Mouse (Mus musculus) gastrocnemius, postnatal 14 days (tissue): ENCODE data around the gene Postn. TPM values are rescaled to one million over a fixed set of nuclear protein-coding genes. Genes with fewer than 3 reads are reported as not detected.

Experiments
- DNase-seq: peaks from one replicate; pipeline ENCODE4 v3.0.0; 2021; ENCODE audit warnings: mixed read lengths
- intact Hi-C: fragments of 180-260 bp; cut with DNase I; formaldehyde crosslinking; loops from one replicate; pipeline ENCODE4 v1.15.1; 2025; ENCODE audit warnings: low total_unique reads
- long read RNA-seq, 2 experiments: library from polyadenylated mRNA; stranded (forward); transcript quantifications; one replicate each; pipeline ENCODE4 v2.0.0; 2021
- total RNA-seq, 2 experiments: library from RNA; stranded (reverse); gene quantifications; 2 replicates each; pipeline ENCODE4 v1.2.3; 2021

Postn gene
- 100 to 1,000 TPM; 162 to 197 TPM for total RNA-seq
- long read RNA-seq, experiment 1, transcript Postn-202 (23 exons, 2,670 nt) = major isoform, 9 of 24 reads
- long read RNA-seq, experiment 1, partial matches to known transcripts = 7 of 24 reads
- long read RNA-seq, experiment 1, other reads (novel, unspliced or antisense) = 3 of 24 reads
- long read RNA-seq, experiment 2, transcript Postn-202 (23 exons, 2,670 nt) = major isoform, 7 of 24 reads
- long read RNA-seq, experiment 2, transcript Postn-203 (22 exons, 3,205 nt) = minor isoform, 6 of 24 reads
- long read RNA-seq, experiment 2, partial matches to known transcripts = 4 of 24 reads
- long read RNA-seq, experiment 2, other reads (novel, unspliced or antisense) = 4 of 24 reads

DNA sequence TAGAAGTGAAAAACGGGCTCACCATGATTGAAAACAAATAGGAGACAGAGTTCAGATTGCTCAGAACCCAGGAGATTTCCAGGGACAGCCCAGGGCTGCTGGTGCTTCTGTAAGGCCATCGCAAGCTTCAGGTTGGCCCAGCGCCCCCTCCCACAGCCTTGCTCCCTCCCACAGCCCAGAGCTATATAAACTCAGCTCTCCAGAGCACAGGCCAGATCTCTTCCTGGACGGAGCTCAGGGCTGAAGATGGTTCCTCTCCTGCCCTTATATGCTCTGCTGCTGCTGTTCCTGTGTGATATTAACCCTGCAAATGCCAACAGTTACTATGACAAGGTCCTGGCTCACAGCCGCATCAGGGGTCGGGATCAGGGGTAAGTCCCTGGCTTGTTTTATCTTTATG, at the start of gene Postn:
Postn (plus strand) TSS at position 213 of the 400 bp plus-strand sequence.
- intact Hi-C loops = no loop called here
- DNase-seq = peak; percentile 66

DNA sequence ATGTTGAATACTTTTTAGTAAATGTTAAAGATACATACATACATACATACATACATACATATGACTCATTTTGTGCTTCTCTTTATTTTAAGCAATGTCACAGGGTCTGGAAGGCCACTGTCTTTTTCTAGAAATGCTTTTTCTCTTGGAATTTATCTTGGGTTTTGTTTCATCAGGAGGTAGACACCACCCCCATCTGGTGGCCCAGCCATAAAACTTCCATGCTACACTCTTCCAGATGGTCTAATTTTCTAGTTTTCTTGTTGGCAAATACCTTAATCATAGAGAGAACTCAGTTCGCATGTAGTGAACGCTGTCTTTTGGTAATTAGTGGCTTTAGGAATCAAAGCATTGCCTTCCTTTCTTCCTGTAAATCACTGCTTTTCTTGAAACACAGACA, 46.9 kb upstream of the Postn start:
- intact Hi-C loops = no loop called here
- DNase-seq = no peak

- DNase-seq = peak; percentile 72
- intact Hi-C loops = no loop called here
Measured at GRCm38 (mm10) chr3:54352891-54353652, 7.8 kb upstream of the Postn start.

GRCm38 (mm10) chr3:54357561-54357960, 3.3 kb upstream of the Postn start:
- DNase-seq = no peak
- intact Hi-C loops = loop anchor here (5.0 kb wide), 2 partner anchors 315 to 330 kb away; no protein-coding TSS in a partner anchor

GRCm38 (mm10) chr3:54358463-54359189, 2.3 kb upstream of the Postn start:
- DNase-seq = peak; percentile 53
- intact Hi-C loops = loop anchor here (5.0 kb wide), 2 partner anchors 314 to 329 kb away; no protein-coding TSS in a partner anchor

DNA sequence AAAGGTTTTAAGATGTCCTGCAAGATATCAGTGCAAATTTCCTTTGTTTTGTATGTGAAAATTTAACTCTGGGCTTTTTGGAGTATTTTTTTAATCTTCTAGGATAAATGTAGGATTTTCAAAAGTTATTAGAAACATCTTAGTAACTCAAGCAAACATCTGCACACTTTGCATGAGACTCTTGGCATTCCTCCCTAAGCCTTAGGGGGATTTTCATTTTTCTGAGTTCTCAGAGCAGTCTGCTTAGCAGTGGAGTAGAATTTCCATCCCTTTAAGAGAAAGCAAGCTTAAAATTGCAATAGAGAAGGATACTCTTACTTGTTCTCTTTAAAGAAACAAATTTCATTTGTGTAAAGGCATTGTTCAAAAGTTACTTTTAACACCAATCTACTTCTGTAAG, 747 bp downstream of the Postn start:
- intact Hi-C loops = no loop called here
- no peak for DNase-seq

DNA sequence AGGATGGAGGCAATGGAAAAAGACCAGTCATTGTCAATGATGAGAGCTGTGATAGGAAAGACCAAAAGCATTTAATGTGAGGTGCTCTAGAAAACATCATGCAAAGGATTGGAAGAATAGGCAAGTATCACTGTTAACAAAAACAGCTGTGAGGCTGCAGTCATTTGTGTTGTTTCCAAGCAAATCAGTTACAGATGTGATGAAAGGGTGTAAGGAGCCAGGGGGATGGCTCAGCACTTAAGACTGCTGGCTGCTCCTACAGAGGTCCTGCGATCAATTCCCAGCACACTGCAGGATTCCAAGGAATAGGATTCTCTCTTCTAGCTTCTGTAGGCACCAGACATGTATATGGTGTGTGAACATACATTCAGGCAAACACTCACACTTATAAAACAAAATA, 10.1 kb downstream of the Postn start:
- intact Hi-C loops = no loop called here
- DNase-seq = no peak

DNA sequence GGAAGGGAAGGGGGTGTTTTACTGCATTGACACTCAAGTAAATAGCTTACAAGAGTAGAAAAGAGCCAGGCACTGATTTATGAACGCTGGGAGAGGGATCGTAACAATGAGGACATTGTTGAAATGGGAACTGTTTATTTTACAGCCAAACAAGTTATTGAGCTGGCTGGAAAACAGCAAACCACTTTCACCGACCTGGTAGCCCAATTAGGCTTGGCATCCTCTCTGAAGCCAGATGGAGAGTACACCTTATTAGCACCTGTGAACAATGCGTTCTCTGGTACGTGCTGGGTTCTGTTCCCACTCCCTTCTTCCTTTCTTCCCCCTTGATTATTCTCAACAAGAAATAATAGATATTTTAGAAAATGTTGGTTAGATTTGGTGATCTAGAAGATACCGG, 11.7 kb downstream of the Postn start:
- no peak for DNase-seq
- intact Hi-C loops = no loop called here

- intact Hi-C loops = no loop called here
- no peak for DNase-seq
Measured at GRCm38 (mm10) chr3:54376014-54376413, 15.1 kb downstream of the Postn start.

DNA sequence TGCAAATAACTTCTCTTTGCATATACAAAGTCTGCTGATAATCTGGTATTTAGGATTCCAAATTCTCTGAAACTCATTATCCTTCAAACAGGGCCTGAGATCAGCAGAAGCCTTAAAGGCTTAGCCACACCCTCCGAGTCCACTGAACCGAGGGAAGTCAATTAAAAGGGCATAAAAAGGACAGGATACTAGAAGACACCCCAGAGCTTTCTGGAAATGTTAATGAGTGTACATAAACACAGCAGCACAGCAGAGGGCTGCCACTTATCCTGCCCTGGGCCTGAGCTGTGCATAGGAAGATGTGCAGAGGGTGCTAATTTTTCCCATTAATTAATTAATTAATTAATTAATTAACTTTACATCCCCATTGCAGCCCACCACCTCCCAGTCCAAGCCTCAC, 16.7 kb downstream of the Postn start:
- intact Hi-C loops = no loop called here

GRCm38 (mm10) chr3:54378135-54378534, 17.2 kb downstream of the Postn start:
- intact Hi-C loops = no loop called here
- no peak for DNase-seq

More for the DNA sequence above, 16.7 kb downstream of the Postn start:
- no peak for DNase-seq

- intact Hi-C loops = no loop called here
- DNase-seq = no peak
Measured at GRCm38 (mm10) chr3:54379981-54380380, 19.1 kb downstream of the Postn start.

DNA sequence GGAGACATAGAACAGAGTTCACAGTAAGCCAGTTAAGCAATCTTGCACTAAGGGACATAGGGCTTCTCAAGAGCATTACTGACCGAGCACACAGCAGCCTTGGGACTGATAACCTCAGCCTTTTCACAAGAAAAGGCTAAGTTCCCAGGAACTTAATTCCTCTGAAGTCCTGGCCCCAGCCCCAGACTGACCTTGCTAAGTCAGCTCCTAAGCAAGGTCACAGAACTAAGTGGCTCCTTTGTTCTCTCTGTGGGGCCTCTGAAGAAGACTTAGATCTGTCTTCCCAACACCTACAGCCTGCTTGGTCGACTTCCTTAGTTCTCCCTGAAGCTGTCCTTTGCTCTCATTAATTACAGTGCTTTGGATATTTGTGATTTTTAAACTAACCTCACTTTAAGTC, 38.4 kb downstream of the Postn start:
- no peak for DNase-seq
- intact Hi-C loops = no loop called here

GRCm38 (mm10) chr3:54399911-54400310, 39.0 kb downstream of the Postn start:
- no peak for DNase-seq
- intact Hi-C loops = no loop called here

DNA sequence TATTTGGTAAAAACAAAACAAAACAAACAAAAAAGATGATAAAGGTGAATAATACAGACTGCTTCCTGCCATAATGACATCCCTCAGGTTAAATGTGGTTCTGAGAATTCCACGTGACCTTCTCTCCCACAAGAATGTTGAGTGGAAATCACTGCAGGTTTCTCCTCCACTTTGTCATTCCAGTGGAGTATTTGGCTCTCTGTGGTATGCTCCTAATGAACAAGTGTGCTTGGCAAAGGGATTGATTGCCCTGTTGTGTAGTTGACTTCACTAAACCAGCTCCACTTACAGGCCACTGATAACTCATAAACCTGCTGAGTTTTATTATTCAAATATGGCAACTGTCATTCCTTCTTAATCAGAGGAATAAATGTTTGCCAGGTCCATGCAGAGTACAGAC, 39.7 kb downstream of the Postn start:
- intact Hi-C loops = no loop called here
- DNase-seq = no peak

DNA sequence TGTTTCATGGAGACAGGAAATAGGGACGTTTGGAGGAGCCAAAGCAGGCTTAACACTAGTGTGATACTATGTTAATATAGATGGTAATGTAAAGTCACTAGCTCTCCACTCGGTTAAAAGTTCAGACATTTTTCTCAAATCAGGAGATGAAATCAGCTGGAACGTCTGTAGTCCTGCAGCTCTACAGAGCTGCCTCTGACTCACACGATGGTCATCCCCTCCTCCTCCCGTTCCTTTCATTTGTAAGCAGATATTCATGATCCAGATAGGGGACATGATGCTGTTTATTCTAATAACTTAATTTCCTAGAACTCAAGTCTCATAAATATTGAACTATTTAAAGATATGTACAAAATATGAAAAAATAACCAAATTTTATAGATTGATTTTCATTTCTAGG, 40.8 kb downstream of the Postn start:
- intact Hi-C loops = no loop called here
- no peak for DNase-seq

- intact Hi-C loops = no loop called here
Measured at GRCm38 (mm10) chr3:54403791-54404190, 42.9 kb downstream of the Postn start.

DNA sequence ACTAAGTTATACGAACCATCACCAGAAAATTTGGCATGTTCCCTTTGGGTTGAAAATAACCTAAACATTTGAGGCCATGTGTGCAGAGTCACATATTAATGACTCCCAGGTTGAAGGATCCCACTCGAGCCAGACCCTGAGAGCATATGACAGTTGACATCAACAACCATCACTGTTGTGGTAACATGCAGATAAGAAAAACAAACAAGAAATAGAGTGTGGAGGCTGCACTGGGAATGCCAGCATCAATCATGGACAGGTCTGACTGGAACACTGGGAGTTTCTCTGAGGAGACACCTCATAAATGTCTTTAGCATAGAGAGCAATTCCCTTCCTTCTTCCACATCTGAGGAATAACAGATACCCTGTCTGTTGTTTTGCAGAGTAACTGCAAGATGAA, 45.7 kb downstream of the Postn start:
- intact Hi-C loops = no loop called here
- no peak for DNase-seq

More at GRCm38 (mm10) chr3:54403791-54404190, 42.9 kb downstream of the Postn start:
- DNase-seq = no peak

DNA sequence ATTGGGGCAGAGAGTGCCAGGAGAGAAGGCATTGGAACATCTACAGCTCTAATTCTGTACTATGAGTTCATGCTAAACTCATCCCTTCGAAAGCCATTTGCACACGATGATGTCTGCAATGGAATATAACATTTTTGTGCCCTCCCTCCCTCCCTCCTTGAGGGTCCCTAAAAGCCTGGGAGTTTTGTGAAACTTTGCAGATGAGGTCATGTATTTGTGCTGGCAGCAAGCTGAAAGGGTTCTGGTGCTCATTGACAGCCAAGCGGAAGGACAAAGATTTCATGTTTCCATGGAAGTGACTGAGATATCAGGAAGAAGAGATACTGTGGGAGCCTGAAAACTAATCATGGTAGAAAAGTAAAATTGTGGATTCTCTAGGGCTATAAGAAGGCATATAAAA, 50.1 kb downstream of the Postn start:
- intact Hi-C loops = no loop called here
- DNase-seq = no peak

DNA sequence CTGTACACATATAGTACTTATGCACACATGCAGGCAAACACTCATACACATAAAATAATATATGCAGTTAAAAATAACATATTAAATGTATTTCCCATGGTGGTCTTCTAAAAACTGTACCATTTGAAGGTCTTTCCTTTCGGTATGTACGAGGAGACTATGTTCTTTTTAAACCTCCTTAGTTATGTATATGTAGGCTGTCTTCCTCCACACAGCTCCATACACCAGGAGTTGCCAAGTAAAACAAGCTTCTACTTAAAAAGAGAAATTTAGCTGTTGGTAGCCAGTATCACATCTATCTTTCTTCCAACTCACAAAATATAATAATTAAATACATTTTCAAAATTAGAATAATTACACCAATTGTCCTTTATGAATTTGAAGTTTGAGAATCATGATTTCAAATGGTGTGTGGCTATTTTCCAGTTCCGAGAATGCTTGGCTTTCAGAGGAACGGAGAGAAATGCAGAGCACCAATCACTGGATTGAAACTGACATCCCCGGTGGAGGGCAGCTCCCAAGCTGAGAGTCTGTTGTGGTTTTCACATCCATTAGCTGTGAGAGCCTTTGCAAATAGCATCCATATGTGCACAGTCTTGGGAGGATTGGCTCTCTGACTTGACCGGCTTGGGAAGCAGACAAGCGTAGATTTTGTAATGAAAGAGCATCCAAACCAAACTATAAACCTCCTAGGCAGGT, 52.1 kb downstream of the Postn start:
- peak; percentile 7 for DNase-seq
- intact Hi-C loops = no loop called here
